Mouse (Mus musculus) ES-E14 (cell line): ENCODE measurements around the gene Hydin. TPM values are rescaled to one million over a fixed set of nuclear protein-coding genes. Genes with fewer than 3 reads are reported as not detected.

ENCODE experiments used
- DNase-seq: peaks from one replicate; pipeline ENCODE4 v3.0.0-alpha.2; 2013; ENCODE audit warnings: low read depth, low spot score
- H3K27ac ChIP-seq: 2 replicates; pipeline ENCODE4 v1.5.1; 2012; ENCODE audit warnings: low read depth, mild to moderate bottlenecking, low read length, moderate library complexity, mixed read lengths; ENCODE audit not compliant: poor library complexity, insufficient read depth, severe bottlenecking
- H3K36me3 ChIP-seq: 2 replicates; pipeline ENCODE4 v1.6.1; 2012; ENCODE audit warnings: mild to moderate bottlenecking, low read length, moderate library complexity, mixed read lengths; ENCODE audit not compliant: control insufficient read depth, poor library complexity, insufficient read depth, severe bottlenecking
- H3K4me1 ChIP-seq, 2 experiments: fragments of 150-350 bp in 1 of 2; sonication (generic) in 1 of 2; 2 replicates each; pipeline ENCODE4 v1.6.1; 2012; ENCODE audit warnings: low read length in 2 of 2, mild to moderate bottlenecking in 1 of 2, mixed read lengths in 1 of 2; ENCODE audit not compliant: control insufficient read depth in 2 of 2, insufficient read depth in 2 of 2, poor library complexity in 1 of 2
- H3K4me3 ChIP-seq, 2 experiments: fragments of 150-350 bp in 1 of 2; sonication (generic) in 1 of 2; 2 replicates each; pipeline ENCODE4 v1.5.1; 2012; ENCODE audit warnings: low read length in 2 of 2, low read depth in 1 of 2, mild to moderate bottlenecking in 1 of 2, mixed read lengths in 1 of 2; ENCODE audit not compliant: insufficient read depth in 1 of 2, poor library complexity in 1 of 2, severe bottlenecking in 1 of 2
- H3K9ac ChIP-seq: 2 replicates; pipeline ENCODE4 v1.6.1; 2012; ENCODE audit warnings: low read depth, mild to moderate bottlenecking, low read length, mixed read lengths; ENCODE audit not compliant: poor library complexity, insufficient read depth, severe bottlenecking
- H3K9me3 ChIP-seq: fragments of 150-350 bp; sonication (generic); 2 replicates; pipeline ENCODE4 v1.6.1; 2012; ENCODE audit warnings: low read depth, mild to moderate bottlenecking, low read length; ENCODE audit not compliant: control insufficient read depth, insufficient read depth
- CHD2 ChIP-seq: IDR thresholded peaks from 2 replicates; pipeline ENCODE4 v1.6.1; 2014; ENCODE audit warnings: mild to moderate bottlenecking, low read depth, low read length, inconsistent platforms
- HCFC1 ChIP-seq: IDR thresholded peaks from 2 replicates; pipeline ENCODE4 v1.6.1; 2012; ENCODE audit warnings: low read length, inconsistent platforms, borderline replicate concordance; ENCODE audit not compliant: insufficient read depth
- MAFK ChIP-seq: IDR thresholded peaks from 2 replicates; pipeline ENCODE4 v1.6.1; 2014; ENCODE audit warnings: mild to moderate bottlenecking, low read depth, low read length, inconsistent platforms; ENCODE audit not compliant: insufficient read depth
- ZC3H11A ChIP-seq: IDR thresholded peaks from 2 replicates; pipeline ENCODE4 v1.6.1; 2012; ENCODE audit warnings: low read depth, mild to moderate bottlenecking, inconsistent platforms, low read length, borderline replicate concordance
- ZNF384 ChIP-seq: IDR thresholded peaks from 2 replicates; pipeline ENCODE4 v1.6.1; 2012; ENCODE audit warnings: low read depth, low read length, inconsistent platforms
- in situ Hi-C, 2 experiments: fragments of 600-800 bp; cut with MboI; formaldehyde crosslinking; loops; one replicate each; pipeline ENCODE4 v1.15.1; 2025; ENCODE audit warnings: low sequenced_read_pairs in 2 of 2, inconsistent platforms in 1 of 2; ENCODE audit not compliant: unreplicated experiment in 2 of 2
- total RNA-seq: library from RNA; depleted of rRNA; stranded (reverse); fragments of 300-350 nt; gene quantifications from 2 replicates; pipeline ENCODE4 v1.2.3, GENCODE M21; 2012

The Hydin gene
- total RNA-seq, 1 experiment, result 1.0 TPM

- Histone ChIP-seq H3K36me3 (no peaks in the 10 kb centered on the region), H3K4me1 (peaks cover 12 to 13% of the 10 kb centered on the region in 2 experiments), H3K27ac (peak overlapping the region; percentile 53; the same call in 1 of the 2 replicates), H3K9me3 (no peaks in the 10 kb centered on the region), H3K9ac (peak overlapping the region; percentile 44; the same call in 1 of the 2 replicates), H3K4me3 (peak overlapping the region; percentile 22 to 37)
- in situ Hi-C loops, result no loop called here
- peak; percentile 51 for DNase-seq
- no peak for TF ChIP-seq HCFC1
- TF ChIP-seq CHD2, result no peak
- no peak for TF ChIP-seq ZC3H11A
- no peak for TF ChIP-seq ZNF384
- no peak for TF ChIP-seq MAFK
Measured at GRCm38 (mm10) chr8:110522985-110523384, 256.2 kb downstream of the Hydin start.

- Histone ChIP-seq H3K9me3 (no peaks in the 10 kb centered on the region), H3K9ac (no peak overlapping the region), H3K4me1 (peaks cover 3 to 9% of the 10 kb centered on the region in 2 experiments; a peak in 3 of 4 replicates), H3K27ac (peak overlapping the region; percentile 13; the same call in 1 of the 2 replicates), H3K4me3 (no peak overlapping the region), H3K36me3 (no peaks in the 10 kb centered on the region)
- in situ Hi-C loops, result no loop called here
- TF ChIP-seq CHD2 (no peak), HCFC1 (no peak), ZNF384 (no peak), ZC3H11A (no peak)
- DNase-seq, result no peak
Measured at GRCm38 (mm10) chr8:110525229-110525628, 258.5 kb downstream of the Hydin start.

- Histone ChIP-seq H3K9ac (no peak overlapping the region), H3K9me3 (no peaks in the 10 kb centered on the region), H3K4me3 (no peak overlapping the region), H3K36me3 (no peaks in the 10 kb centered on the region), H3K27ac (no peak overlapping the region), H3K4me1 (peaks cover 0 to 5% of the 10 kb centered on the region in 2 experiments; a peak in 2 of 4 replicates)
- in situ Hi-C loops, result no loop called here
- no peak for TF ChIP-seq ZNF384
- no peak for TF ChIP-seq HCFC1
- DNase-seq, result no peak
Measured at GRCm38 (mm10) chr8:110530008-110530762, 263.4 kb downstream of the Hydin start.

GRCm38 (mm10) chr8:110533781-110534180 lies 267.0 kb downstream of the Hydin start:
- Histone ChIP-seq H3K9ac (no peak overlapping the region), H3K27ac (no peak overlapping the region), H3K4me1 (peaks cover 0 to 3% of the 10 kb centered on the region in 2 experiments; a peak in 1 of 4 replicates), H3K4me3 (no peak overlapping the region), H3K36me3 (no peaks in the 10 kb centered on the region), H3K9me3 (no peaks in the 10 kb centered on the region)
- in situ Hi-C loops, result no loop called here
- DNase-seq, result no peak
- TF ChIP-seq CHD2 (no peak), ZC3H11A (no peak), ZNF384 (no peak), HCFC1 (no peak), MAFK (no peak)

- in situ Hi-C loops, result no loop called here
- H3K9me3 ChIP-seq, result no peaks in the 10 kb centered on the region
- no peaks in the 10 kb centered on the region for H3K36me3 ChIP-seq
- H3K4me1 ChIP-seq, result peaks cover 0 to 3% of the 10 kb centered on the region in 2 experiments; a peak in 1 of 4 replicates
- H3K4me3 ChIP-seq, result no peak overlapping the region
- no peak overlapping the region for H3K9ac ChIP-seq
- TF ChIP-seq CHD2 (no peak), ZNF384 (no peak), HCFC1 (no peak), ZC3H11A (no peak), MAFK (no peak)
- DNase-seq, result no peak
- no peak overlapping the region for H3K27ac ChIP-seq
Measured at GRCm38 (mm10) chr8:110537849-110538248, 271.1 kb downstream of the Hydin start.
